Mouse (Mus musculus): ENCODE data around the gene Itgb8. TPM values are rescaled to one million over a fixed set of nuclear protein-coding genes. Genes with fewer than 3 reads are reported as not detected.

Gene Itgb8
- total RNA-seq, 2 experiments from 2014 or later = 30.7 to 32.9 TPM

GRCm38 (mm10) chr12:119210073-119210425 is 28.6 kb downstream of the Itgb8 start:
- DNase-seq (ENCODE audit: extremely low spot score in 1 of 2, low spot score in 1 of 2) = no peak

GRCm38 (mm10) chr12:119209384-119210072 is 29.1 kb downstream of the Itgb8 start:
- no peak for DNase-seq (ENCODE audit: extremely low spot score in 1 of 2, low spot score in 1 of 2)

GRCm38 (mm10) chr12:119207464-119207801 is 31.2 kb downstream of the Itgb8 start:
- DNase-seq (ENCODE audit: extremely low spot score in 1 of 2, low spot score in 1 of 2) = no peak

- DNase-seq (ENCODE audit: extremely low spot score in 1 of 2, low spot score in 1 of 2) = peak; percentile 21 to 53
Measured at GRCm38 (mm10) chr12:119206711-119207463, 31.7 kb downstream of the Itgb8 start.

GRCm38 (mm10) chr12:119204411-119204810 is 34.2 kb downstream of the Itgb8 start:
- no peak for DNase-seq (ENCODE audit: extremely low spot score in 1 of 2, low spot score in 1 of 2)

GRCm38 (mm10) chr12:119202766-119203165 is 35.8 kb downstream of the Itgb8 start:
- no peak for DNase-seq (ENCODE audit: extremely low spot score in 1 of 2, low spot score in 1 of 2)

- DNase-seq (ENCODE audit: extremely low spot score in 1 of 2, low spot score in 1 of 2) = no peak
Measured at GRCm38 (mm10) chr12:119195145-119195544, 43.5 kb downstream of the Itgb8 start.

GRCm38 (mm10) chr12:119189814-119190213 is 48.8 kb downstream of the Itgb8 start:
- no peak for DNase-seq (ENCODE audit: extremely low spot score in 1 of 2, low spot score in 1 of 2)

GRCm38 (mm10) chr12:119185441-119185840 is 53.2 kb downstream of the Itgb8 start:
- no peak for DNase-seq (ENCODE audit: extremely low spot score in 1 of 2, low spot score in 1 of 2)

GRCm38 (mm10) chr12:119182215-119182924 is 56.2 kb downstream of the Itgb8 start:
- no peak for DNase-seq (ENCODE audit: extremely low spot score in 1 of 2, low spot score in 1 of 2)

GRCm38 (mm10) chr12:119176017-119176416 is 62.6 kb downstream of the Itgb8 start:
- no peak for DNase-seq (ENCODE audit: extremely low spot score in 1 of 2, low spot score in 1 of 2)

GRCm38 (mm10) chr12:119169828-119170539 is 68.6 kb downstream of the Itgb8 start:
- DNase-seq (ENCODE audit: extremely low spot score in 1 of 2, low spot score in 1 of 2) = no peak

GRCm38 (mm10) chr12:119169143-119169542 is 69.5 kb downstream of the Itgb8 start:
- DNase-seq (ENCODE audit: extremely low spot score in 1 of 2, low spot score in 1 of 2) = no peak

GRCm38 (mm10) chr12:119165115-119165514 is 73.5 kb downstream of the Itgb8 start:
- DNase-seq (ENCODE audit: extremely low spot score in 1 of 2, low spot score in 1 of 2) = no peak

- no peak for DNase-seq (ENCODE audit: extremely low spot score in 1 of 2, low spot score in 1 of 2)
Measured at GRCm38 (mm10) chr12:119164672-119165071, 73.9 kb downstream of the Itgb8 start.

GRCm38 (mm10) chr12:119164176-119164575 is 74.4 kb downstream of the Itgb8 start:
- no peak for DNase-seq (ENCODE audit: extremely low spot score in 1 of 2, low spot score in 1 of 2)

GRCm38 (mm10) chr12:119160786-119161185 is 77.8 kb downstream of the Itgb8 start:
- DNase-seq (ENCODE audit: extremely low spot score in 1 of 2, low spot score in 1 of 2) = no peak

GRCm38 (mm10) chr12:119159254-119159933 is 79.2 kb downstream of the Itgb8 start:
- no peak for DNase-seq (ENCODE audit: extremely low spot score in 1 of 2, low spot score in 1 of 2)

GRCm38 (mm10) chr12:119157686-119158085 is 80.9 kb downstream of the Itgb8 start:
- no peak for DNase-seq (ENCODE audit: extremely low spot score in 1 of 2, low spot score in 1 of 2)

- DNase-seq (ENCODE audit: extremely low spot score in 1 of 2, low spot score in 1 of 2) = no peak
Measured at GRCm38 (mm10) chr12:119157068-119157467, 81.5 kb downstream of the Itgb8 start.
